Mouse (Mus musculus): ENCODE results near the gene Aldob.

- TF ChIP-seq GATA1 (IDR thresholded peaks at IDR 0.05; ENCODE audit: borderline replicate concordance, low read length) (no peak), FLI1 (IDR thresholded peaks at IDR 0.05; ENCODE audit: low read length) (no peak)
Observed at GRCm38 (mm10) chr4:49506386-49506785, 43.0 kb downstream of the Aldob start, which contains the start of gene Baat.

Data from megakaryocyte, embryonic 14.5 days (primary cell).